Mouse (Mus musculus) embryo, embryonic 10 days (tissue): ENCODE measurements around the gene Iqcf6.
"Not testable (repeated sequence)": the region's sequence is repeated elsewhere in the genome, so short reads cannot be mapped to it uniquely, and the experiment has no call there.

ENCODE experiments used
- DNase-seq: peaks from one replicate; pipeline ENCODE4 v3.0.0-alpha.2; 2015; ENCODE audit warnings: low spot score

The Iqcf6 gene

GRCm38 (mm10) chr9:106626282-106626681, at the start of gene Iqcf6:
Gene Iqcf6, plus strand, starts transcription at chr9:106626582.
- no peak for DNase-seq

GRCm38 (mm10) chr9:106580016-106580415, 46.4 kb upstream of the Iqcf6 start:
- DNase-seq: no peak

DNA sequence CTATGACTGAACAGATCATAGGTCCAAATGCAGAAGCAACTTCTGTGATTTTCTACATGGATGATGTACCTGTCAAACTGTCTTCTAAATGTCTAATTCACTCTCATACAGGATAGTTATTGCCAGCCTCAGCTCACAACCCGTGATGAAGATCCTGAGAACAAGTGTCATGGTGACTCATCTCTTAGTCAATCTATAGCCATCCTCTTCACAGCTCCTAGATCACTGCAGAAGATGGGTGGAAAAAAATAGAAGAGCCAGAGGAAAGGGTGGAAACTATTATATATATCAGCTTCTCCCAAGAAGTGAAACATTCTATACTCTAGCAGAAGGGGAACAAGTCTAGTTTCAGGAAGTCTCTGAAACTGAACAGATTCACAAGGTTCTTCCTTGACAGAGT, 43.8 kb upstream of the Iqcf6 start:
- no peak for DNase-seq

DNA sequence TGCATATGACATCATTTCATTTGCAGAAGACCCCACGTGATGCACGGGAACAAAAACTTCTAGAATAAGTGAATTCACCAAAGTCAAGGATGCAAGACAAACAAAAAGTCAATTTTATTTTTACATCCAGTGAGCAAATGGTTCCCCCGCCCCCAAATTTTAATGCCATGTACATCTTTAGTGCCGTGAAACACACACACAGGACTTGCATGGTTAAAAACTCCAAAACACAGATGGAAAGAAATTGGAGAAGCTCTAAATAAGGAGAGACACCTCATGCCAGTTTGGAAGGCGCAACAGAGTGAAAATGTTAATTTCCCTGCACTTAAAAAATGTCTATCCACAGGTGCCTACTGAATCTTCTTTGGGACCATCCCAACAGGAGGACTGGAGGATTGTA, 34.2 kb upstream of the Iqcf6 start:
- DNase-seq: no peak

GRCm38 (mm10) chr9:106595402-106595801, 31.0 kb upstream of the Iqcf6 start:
- DNase-seq: not testable (repeated sequence)

DNA sequence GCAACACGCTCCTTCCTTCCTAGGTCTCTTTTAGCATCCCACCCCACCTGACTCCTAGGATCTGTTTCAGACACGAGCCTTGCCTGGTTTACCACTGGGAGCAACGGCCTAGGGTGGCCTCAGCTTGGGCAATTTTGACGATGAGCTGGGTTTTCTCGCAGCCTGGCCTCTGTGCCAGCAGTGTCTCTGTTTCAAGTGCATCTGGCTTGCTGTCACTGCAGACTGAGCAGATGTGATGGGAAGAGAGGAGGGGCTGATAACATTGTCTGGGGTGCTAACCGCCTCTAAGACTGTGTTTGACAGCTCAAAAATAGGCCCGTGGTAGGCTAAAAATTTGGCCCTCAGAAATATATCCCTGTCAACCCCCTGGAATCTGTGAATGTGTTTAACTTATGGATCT, 30.5 kb upstream of the Iqcf6 start:
- no peak for DNase-seq

- no peak for DNase-seq
These were observed 27.9 kb upstream of the Iqcf6 start for GRCm38 (mm10) chr9:106598466-106598865.

DNA sequence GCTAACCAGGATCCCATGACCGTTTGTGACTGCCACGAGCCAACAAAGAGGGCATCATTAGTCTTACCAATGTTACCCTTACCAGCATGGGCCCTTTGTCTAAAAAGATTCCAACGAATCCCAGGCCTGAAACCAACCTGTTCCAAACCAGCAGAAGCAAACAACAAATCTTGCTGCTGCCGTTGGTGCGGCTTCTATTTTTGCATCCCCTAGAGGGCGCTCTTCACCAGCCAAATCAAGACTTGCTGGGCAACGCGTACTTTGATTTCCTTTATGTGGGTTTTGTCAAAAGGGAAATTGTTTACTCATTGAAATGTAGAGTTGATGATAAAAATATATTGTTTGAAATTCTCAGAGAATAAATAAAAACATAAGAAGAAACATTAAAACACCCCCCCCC, 25.8 kb upstream of the Iqcf6 start:
- DNase-seq: peak; percentile 78

DNA sequence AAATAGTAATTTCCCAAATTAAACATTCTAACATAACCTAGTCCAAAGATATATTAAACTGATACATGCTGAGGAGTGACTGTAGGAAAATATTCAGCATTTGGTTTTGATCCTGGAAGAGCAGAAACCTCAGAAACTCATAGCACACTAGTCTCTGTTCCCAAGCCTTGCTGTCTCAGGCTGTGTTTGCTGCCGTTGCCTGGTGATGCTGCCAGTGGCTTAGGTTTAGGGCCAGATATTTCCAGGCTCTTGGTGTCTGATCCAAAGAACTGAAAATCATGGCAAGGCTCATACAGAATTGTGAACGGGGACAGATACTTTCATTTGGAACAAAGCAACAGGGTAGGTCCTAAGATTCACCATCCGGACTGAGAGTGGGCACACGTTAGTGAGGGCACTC, 15.7 kb upstream of the Iqcf6 start:
- DNase-seq: no peak

DNA sequence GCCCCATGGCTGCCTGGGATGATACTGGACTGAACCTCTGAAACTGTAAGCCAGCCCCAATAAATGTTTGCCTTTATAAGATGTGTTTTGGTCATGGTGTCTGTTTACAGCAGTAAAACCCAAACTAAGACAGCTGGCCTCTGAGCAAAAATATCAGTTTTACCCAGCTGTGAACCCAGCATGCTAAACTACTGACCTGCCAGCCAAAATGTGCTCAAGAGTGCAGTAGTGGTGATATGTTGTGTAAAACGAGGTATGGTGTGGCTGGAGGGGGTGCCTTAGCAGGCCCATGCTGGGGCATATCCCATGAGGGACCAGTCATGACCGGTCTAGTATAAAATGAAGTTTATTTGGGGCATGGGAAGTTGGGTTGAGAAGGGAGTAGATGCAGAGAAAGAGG, 12.4 kb upstream of the Iqcf6 start:
- DNase-seq: no peak

GRCm38 (mm10) chr9:106614616-106615015, 11.8 kb upstream of the Iqcf6 start:
- DNase-seq: no peak

GRCm38 (mm10) chr9:106616306-106616705, 10.1 kb upstream of the Iqcf6 start:
- DNase-seq: no peak

- no peak for DNase-seq
These were observed 8.9 kb upstream of the Iqcf6 start for GRCm38 (mm10) chr9:106617496-106617895.

- not testable (repeated sequence) for DNase-seq
These were observed 1.4 kb downstream of the Iqcf6 start for GRCm38 (mm10) chr9:106627796-106628195.

- DNase-seq: no peak
These were observed 5.8 kb downstream of the Iqcf6 start for GRCm38 (mm10) chr9:106632185-106632584.

GRCm38 (mm10) chr9:106638154-106638553, 11.8 kb downstream of the Iqcf6 start:
- no peak for DNase-seq

- DNase-seq: no peak
These were observed 15.0 kb downstream of the Iqcf6 start for GRCm38 (mm10) chr9:106641346-106641745.

DNA sequence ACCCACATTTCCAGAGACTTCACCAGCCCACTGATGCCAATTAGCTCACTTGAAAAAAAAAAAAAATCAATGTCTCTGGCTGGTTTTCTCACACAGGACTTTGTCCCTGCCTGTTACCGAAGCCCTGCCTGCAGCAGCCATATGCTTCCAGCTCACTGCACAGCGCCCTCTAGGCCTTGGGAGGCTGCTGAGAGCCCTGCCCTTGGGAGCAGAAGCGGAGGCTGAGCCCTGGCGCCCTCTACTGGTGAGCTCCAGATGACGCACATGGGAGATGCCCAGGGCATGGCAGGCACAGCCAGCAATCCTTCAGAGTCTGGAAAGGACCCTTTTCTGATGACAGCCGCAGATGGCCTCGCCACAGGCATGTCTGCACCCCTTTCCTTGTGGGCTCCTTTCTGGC, 16.7 kb downstream of the Iqcf6 start:
- DNase-seq: peak; percentile 91

DNA sequence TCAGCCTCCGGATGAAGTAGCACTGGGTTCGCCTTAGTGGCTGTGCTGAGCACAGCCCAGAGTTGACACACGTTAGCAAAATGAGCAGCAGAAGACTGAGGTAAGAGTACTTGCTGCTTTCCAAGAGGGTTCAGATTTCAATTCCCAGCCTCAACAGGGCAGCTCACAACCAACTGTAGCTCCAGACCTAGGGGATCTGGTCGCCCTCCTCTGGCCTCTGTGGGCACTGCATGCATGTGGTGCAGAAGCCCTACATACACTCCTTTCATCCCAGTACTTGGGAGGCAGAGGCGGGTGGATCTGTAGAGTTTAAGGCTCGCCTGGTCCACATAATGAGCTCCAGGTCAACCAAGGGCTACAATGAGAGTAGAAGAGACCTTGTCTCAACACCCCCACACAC, 17.4 kb downstream of the Iqcf6 start:
- peak; percentile 26 for DNase-seq

DNA sequence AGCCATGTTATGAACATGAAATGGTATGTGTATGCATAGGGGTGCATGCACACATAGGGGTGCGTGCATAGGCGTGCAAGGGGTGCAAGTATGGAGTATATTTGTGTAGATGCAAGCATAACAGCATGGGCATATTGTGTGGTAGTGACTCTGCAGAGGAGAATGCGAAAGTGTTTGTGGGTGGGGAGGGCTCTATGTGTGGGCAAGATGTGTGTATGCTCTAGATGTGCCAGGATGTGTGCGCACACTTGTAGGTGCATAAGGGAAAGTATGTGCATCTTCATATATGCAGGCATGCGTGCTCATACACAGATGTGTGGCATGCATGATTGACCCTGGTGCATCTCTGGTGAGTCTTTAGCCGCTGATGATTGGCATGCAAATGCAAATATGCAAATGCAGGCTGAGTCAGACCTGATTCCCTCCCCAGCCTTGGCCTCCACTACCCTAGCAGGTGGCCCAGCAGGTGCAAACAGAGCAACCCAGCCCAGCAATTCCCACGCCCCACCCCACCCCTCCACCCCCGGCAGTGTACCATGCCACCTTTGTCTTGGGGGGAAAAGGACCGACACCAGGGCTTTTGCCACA, 19.4 kb downstream of the Iqcf6 start:
- DNase-seq: no peak

DNA sequence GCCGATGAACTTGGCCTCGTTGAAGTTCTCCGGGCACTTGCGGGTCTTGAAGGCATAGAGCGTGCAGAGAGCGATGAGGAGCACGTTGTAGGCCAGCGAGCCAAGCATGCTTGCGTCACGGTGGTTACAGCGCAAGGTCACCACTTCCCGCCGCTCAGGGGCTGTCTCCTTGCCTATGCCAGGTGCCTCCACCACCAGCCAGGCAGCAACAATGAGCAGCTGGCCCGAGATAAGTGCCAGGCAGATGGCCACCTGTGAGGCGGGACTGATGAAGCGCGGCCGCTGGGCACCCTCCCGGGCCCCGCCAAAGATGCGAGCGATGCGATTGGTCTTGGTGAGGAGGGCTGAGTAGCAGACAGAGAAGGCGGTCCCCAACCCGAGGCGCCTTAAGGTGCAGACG, 20.8 kb downstream of the Iqcf6 start:
- DNase-seq: no peak

DNA sequence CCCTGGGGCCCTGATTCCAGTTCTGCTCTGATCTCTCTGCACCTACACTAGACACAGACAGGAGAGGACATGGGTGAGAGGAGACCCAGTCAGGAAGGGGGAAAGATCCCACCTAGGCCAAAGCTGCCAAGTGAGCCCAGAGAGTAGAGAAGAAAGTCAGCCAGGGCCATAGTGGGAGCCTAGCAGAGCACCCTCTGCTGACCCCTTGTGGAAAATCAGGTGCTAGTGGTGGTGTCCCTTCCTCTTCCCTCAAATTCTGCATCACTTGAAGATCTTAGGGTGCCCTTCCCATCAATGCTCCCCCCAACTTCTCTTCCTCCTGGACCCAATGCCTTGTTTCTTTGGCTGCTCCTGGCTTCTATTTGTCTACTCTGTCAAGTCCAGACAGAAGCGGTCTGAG, 26.3 kb downstream of the Iqcf6 start:
- no peak for DNase-seq

- DNase-seq: peak; percentile 82
These were observed 29.7 kb downstream of the Iqcf6 start, which contains the start of gene Grm2 for GRCm38 (mm10) chr9:106655884-106656720. Gene Grm2, minus strand, starts transcription at chr9:106656082.

DNA sequence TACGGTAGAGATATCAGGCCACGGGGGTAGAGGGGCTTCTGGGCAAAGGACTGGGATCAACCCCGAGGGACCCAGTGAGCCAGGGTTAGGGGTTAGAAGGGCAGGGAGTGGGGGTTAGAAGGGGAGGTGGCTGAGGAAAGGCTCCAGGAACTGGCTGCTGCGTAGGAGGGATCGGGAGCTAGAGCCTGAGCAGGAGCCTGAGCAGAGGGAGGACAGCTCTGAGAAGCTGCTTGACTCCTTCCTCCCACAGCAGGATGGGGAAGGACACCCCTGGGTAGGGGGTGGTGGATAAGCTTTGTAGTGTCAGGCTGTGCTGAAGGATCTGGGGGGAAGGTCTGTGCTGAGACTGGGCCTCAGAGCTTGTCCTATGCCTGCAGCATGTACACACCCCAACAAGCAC, 30.4 kb downstream of the Iqcf6 start:
- no peak for DNase-seq
